Mouse (Mus musculus): ENCODE results near the gene Slc9a9. TPM values are rescaled to one million over a fixed set of nuclear protein-coding genes. Genes with fewer than 3 reads are reported as not detected.

Gene Slc9a9
- polyA plus RNA-seq, 1 experiment from 2014 or later: 4.4 TPM

GRCm38 (mm10) chr9:94868557-94868956, 198.8 kb downstream of the Slc9a9 start:
- Histone ChIP-seq H3K4me3 (ENCODE audit: low read length) (no peak overlapping the region), H3K9ac (ENCODE audit: low read length) (no peak overlapping the region), H3K27ac (ENCODE audit: low read length) (no peak overlapping the region), H3K4me1 (replicated peaks; ENCODE audit: control insufficient read depth, insufficient read depth, low read length) (no peaks in the 10 kb centered on the region), H3K4me2 (ENCODE audit: low read depth, low read length) (no peak overlapping the region), H3K36me3 (ENCODE audit: control insufficient read depth, insufficient read depth, low read length) (no peaks in the 10 kb centered on the region), H3K9me3 (ENCODE audit: control insufficient read depth, low read length) (no peaks in the 10 kb centered on the region), H3K27me3 (ENCODE audit: control insufficient read depth, insufficient read depth, low read depth, low read length) (no peaks in the 10 kb centered on the region)
- no peak for ATAC-seq (ENCODE audit: low read depth)
- WGBS: 43% methylated on average over 1 of the region's 1 CpGs

- Histone ChIP-seq H3K4me1 (replicated peaks; ENCODE audit: control insufficient read depth, insufficient read depth, low read length) (no peaks in the 10 kb centered on the region), H3K27me3 (ENCODE audit: control insufficient read depth, insufficient read depth, low read depth, low read length) (no peaks in the 10 kb centered on the region), H3K9ac (ENCODE audit: low read length) (no peak overlapping the region), H3K9me3 (ENCODE audit: control insufficient read depth, low read length) (no peaks in the 10 kb centered on the region), H3K4me3 (ENCODE audit: low read length) (no peak overlapping the region), H3K36me3 (ENCODE audit: control insufficient read depth, insufficient read depth, low read length) (no peaks in the 10 kb centered on the region), H3K4me2 (ENCODE audit: low read depth, low read length) (no peak overlapping the region), H3K27ac (ENCODE audit: low read length) (no peak overlapping the region)
- WGBS: 70% methylated on average over 4 of the region's 4 CpGs
- no peak for ATAC-seq (ENCODE audit: low read depth)
These were observed 199.5 kb downstream of the Slc9a9 start for GRCm38 (mm10) chr9:94869023-94869799.

- Histone ChIP-seq H3K36me3 (ENCODE audit: control insufficient read depth, insufficient read depth, low read length) (no peaks in the 10 kb centered on the region), H3K4me2 (ENCODE audit: low read depth, low read length) (no peak overlapping the region), H3K27ac (ENCODE audit: low read length) (no peak overlapping the region), H3K4me1 (replicated peaks; ENCODE audit: control insufficient read depth, insufficient read depth, low read length) (no peaks in the 10 kb centered on the region), H3K9ac (ENCODE audit: low read length) (no peak overlapping the region), H3K4me3 (ENCODE audit: low read length) (no peak overlapping the region), H3K27me3 (ENCODE audit: control insufficient read depth, insufficient read depth, low read depth, low read length) (no peaks in the 10 kb centered on the region), H3K9me3 (ENCODE audit: control insufficient read depth, low read length) (no peaks in the 10 kb centered on the region)
- WGBS: 84% methylated on average over 3 of the region's 3 CpGs
- no peak for ATAC-seq (ENCODE audit: low read depth)
These were observed 212.8 kb downstream of the Slc9a9 start for GRCm38 (mm10) chr9:94882517-94882916.

DNA sequence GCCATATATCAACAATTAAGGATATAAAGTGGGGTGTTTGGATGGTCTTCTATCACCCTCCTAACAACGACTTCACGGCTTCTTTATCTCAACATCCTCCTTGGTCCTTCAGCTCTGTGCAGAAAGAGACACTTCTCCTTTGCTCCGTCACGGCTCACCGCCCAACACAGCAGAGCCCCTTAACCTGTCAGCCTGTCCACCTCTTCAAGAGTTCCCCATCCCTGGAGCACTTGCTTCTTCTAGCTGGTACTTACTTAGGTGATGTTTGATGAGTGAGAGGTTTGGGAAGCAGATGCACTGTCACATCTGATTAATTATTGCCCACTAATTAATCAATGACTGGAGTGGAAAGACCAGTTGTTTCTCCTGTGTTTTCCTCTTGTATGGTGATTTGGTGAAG, 213.7 kb downstream of the Slc9a9 start:
- no peak for ATAC-seq (ENCODE audit: low read depth)
- no peak overlapping the region for H3K9ac ChIP-seq (ENCODE audit: low read length)
- H3K4me1 ChIP-seq (replicated peaks; ENCODE audit: control insufficient read depth, insufficient read depth, low read length): no peaks in the 10 kb centered on the region
- no peaks in the 10 kb centered on the region for H3K36me3 ChIP-seq (ENCODE audit: control insufficient read depth, insufficient read depth, low read length)
- no peak overlapping the region for H3K4me2 ChIP-seq (ENCODE audit: low read depth, low read length)
- 63% methylated on average over 5 of the region's 5 CpGs for WGBS
- no peaks in the 10 kb centered on the region for H3K9me3 ChIP-seq (ENCODE audit: control insufficient read depth, low read length)
- H3K27ac ChIP-seq (ENCODE audit: low read length): no peak overlapping the region
- no peak overlapping the region for H3K4me3 ChIP-seq (ENCODE audit: low read length)
- H3K27me3 ChIP-seq (ENCODE audit: control insufficient read depth, insufficient read depth, low read depth, low read length): no peaks in the 10 kb centered on the region

DNA sequence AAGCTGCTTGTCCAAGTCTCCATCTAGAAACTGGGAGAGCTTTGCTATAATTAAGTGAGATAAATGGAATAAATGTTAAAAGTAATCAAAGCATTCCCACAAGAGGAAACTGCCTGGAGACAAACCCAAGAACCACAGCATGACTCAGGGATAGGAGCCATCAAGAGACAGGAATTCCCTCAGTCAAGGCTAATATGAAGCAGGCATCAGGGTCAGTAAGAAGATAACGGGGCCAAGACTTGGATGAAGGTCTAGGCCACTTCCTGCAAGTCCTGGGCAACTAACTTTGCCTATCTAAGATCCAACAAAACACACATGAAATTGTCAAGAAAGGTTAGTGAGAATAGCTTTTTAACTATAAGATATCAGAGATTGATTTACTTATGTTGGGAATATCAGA, 215.4 kb downstream of the Slc9a9 start:
- WGBS: 88% methylated on average over 1 of the region's 1 CpGs
- H3K9ac ChIP-seq (ENCODE audit: low read length): no peak overlapping the region
- H3K27ac ChIP-seq (ENCODE audit: low read length): no peak overlapping the region
- no peak overlapping the region for H3K4me2 ChIP-seq (ENCODE audit: low read depth, low read length)
- H3K36me3 ChIP-seq (ENCODE audit: control insufficient read depth, insufficient read depth, low read length): no peaks in the 10 kb centered on the region
- H3K4me1 ChIP-seq (replicated peaks; ENCODE audit: control insufficient read depth, insufficient read depth, low read length): no peaks in the 10 kb centered on the region
- no peaks in the 10 kb centered on the region for H3K9me3 ChIP-seq (ENCODE audit: control insufficient read depth, low read length)
- no peak for ATAC-seq (ENCODE audit: low read depth)
- no peak overlapping the region for H3K4me3 ChIP-seq (ENCODE audit: low read length)
- H3K27me3 ChIP-seq (ENCODE audit: control insufficient read depth, insufficient read depth, low read depth, low read length): no peaks in the 10 kb centered on the region

GRCm38 (mm10) chr9:94889647-94890046, 219.9 kb downstream of the Slc9a9 start:
- Histone ChIP-seq H3K4me3 (ENCODE audit: low read length) (no peak overlapping the region), H3K9ac (ENCODE audit: low read length) (no peak overlapping the region), H3K9me3 (ENCODE audit: control insufficient read depth, low read length) (no peaks in the 10 kb centered on the region), H3K36me3 (ENCODE audit: control insufficient read depth, insufficient read depth, low read length) (no peaks in the 10 kb centered on the region), H3K4me1 (replicated peaks; ENCODE audit: control insufficient read depth, insufficient read depth, low read length) (no peaks in the 10 kb centered on the region), H3K4me2 (ENCODE audit: low read depth, low read length) (no peak overlapping the region), H3K27me3 (ENCODE audit: control insufficient read depth, insufficient read depth, low read depth, low read length) (no peaks in the 10 kb centered on the region), H3K27ac (ENCODE audit: low read length) (no peak overlapping the region)
- no peak for ATAC-seq (ENCODE audit: low read depth)

- WGBS: 69% methylated on average over 5 of the region's 5 CpGs
- H3K9ac ChIP-seq (ENCODE audit: low read length): no peak overlapping the region
- no peak overlapping the region for H3K27ac ChIP-seq (ENCODE audit: low read length)
- no peaks in the 10 kb centered on the region for H3K36me3 ChIP-seq (ENCODE audit: control insufficient read depth, insufficient read depth, low read length)
- 0 out of 2 replicates have a peak, but pooled peaks cover 3% of the 10 kb centered on the region for H3K9me3 ChIP-seq (ENCODE audit: control insufficient read depth, low read length)
- no peak overlapping the region for H3K4me3 ChIP-seq (ENCODE audit: low read length)
- no peak for ATAC-seq (ENCODE audit: low read depth)
- H3K4me2 ChIP-seq (ENCODE audit: low read depth, low read length): no peak overlapping the region
- no peaks in the 10 kb centered on the region for H3K4me1 ChIP-seq (replicated peaks; ENCODE audit: control insufficient read depth, insufficient read depth, low read length)
- no peaks in the 10 kb centered on the region for H3K27me3 ChIP-seq (ENCODE audit: control insufficient read depth, insufficient read depth, low read depth, low read length)
These were observed 226.2 kb downstream of the Slc9a9 start for GRCm38 (mm10) chr9:94895882-94896281.

GRCm38 (mm10) chr9:94904180-94904579, 234.5 kb downstream of the Slc9a9 start:
- no peak for ATAC-seq (ENCODE audit: low read depth)

DNA sequence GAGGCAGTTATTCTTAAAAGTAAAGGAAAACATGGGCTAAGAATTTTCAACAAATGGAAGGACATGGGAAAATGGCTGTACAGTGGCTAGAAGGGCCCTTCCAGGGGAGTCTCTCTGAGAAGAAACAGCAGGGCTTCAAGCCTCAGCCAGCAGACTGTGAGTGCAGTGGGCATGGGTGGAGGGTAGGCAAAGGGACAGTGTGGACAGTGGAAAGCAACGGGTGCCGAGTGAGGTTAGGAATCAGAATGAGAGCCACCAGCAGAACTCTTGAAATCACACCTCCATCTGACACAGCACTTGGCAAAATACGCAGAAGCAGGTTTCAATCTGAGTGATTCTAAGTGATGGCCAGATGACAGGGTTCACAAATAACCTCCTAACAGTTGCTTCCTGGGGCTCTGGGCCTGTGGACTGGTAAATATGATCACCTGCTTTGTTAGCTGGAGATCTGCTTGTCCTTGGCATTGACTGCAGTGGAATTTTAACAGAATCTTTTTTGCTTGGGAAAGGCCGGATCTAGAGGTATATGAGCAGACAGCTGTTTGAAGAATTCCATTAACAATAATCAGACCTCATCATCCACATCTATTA, 237.4 kb downstream of the Slc9a9 start:
- H3K9ac ChIP-seq (ENCODE audit: low read length): no peak overlapping the region
- ATAC-seq (ENCODE audit: low read depth): no peak
- H3K36me3 ChIP-seq (ENCODE audit: control insufficient read depth, insufficient read depth, low read length): no peaks in the 10 kb centered on the region
- peaks cover 4% of the 10 kb centered on the region; the same call in 1 of the 2 replicates for H3K4me1 ChIP-seq (replicated peaks; ENCODE audit: control insufficient read depth, insufficient read depth, low read length)
- H3K4me2 ChIP-seq (ENCODE audit: low read depth, low read length): no peak overlapping the region
- H3K27ac ChIP-seq (ENCODE audit: low read length): no peak overlapping the region
- H3K9me3 ChIP-seq (ENCODE audit: control insufficient read depth, low read length): no peaks in the 10 kb centered on the region
- WGBS: 78% methylated on average over 4 of the region's 4 CpGs
- no peak overlapping the region for H3K4me3 ChIP-seq (ENCODE audit: low read length)
- no peaks in the 10 kb centered on the region for H3K27me3 ChIP-seq (ENCODE audit: control insufficient read depth, insufficient read depth, low read depth, low read length)

More at GRCm38 (mm10) chr9:94904180-94904579, 234.5 kb downstream of the Slc9a9 start:
- Histone ChIP-seq H3K9ac (ENCODE audit: low read length) (no peak overlapping the region), H3K9me3 (ENCODE audit: control insufficient read depth, low read length) (no peaks in the 10 kb centered on the region), H3K36me3 (ENCODE audit: control insufficient read depth, insufficient read depth, low read length) (no peaks in the 10 kb centered on the region), H3K27me3 (ENCODE audit: control insufficient read depth, insufficient read depth, low read depth, low read length) (no peaks in the 10 kb centered on the region), H3K4me2 (ENCODE audit: low read depth, low read length) (no peak overlapping the region), H3K27ac (ENCODE audit: low read length) (no peak overlapping the region), H3K4me3 (ENCODE audit: low read length) (no peak overlapping the region), H3K4me1 (replicated peaks; ENCODE audit: control insufficient read depth, insufficient read depth, low read length) (peaks cover 4% of the 10 kb centered on the region; the same call in 1 of the 2 replicates)

All from lung, embryonic 16.5 days (tissue).